22 mouse cellular contexts compared by ENCODE assay signal in genomic region chr1:118720474-118721095, GRCm38 (mm10).
A peak's percentile ranks its signal among the peaks of the same experiment; 100 is the strongest.
DNase-seq lines count a peak whose midpoint lies in the region; ATAC-seq lines count a peak whose summit lies in the region.
"Had no signal": no experiment of that assay in that cellular context is flagged by ENCODE, and none has a peak within 500 bp of the region (broad histone marks: within the 10 kb centered on the region; RNA-seq: fewer than 3 reads in every experiment).

No protein-coding gene starts in this region.

- 36% methylated on average over 8 of the region's 8 CpGs for WGBS in heart, embryonic 16.5 days

- no peaks in the 10 kb centered on the region for H3K4me1 ChIP-seq in heart, embryonic 16.5 days (ENCODE audit: control insufficient read depth, insufficient read depth, low read length)
- H3K4me1 ChIP-seq: embryonic facial prominence, embryonic 13.5 days; forebrain, embryonic 12.5 days; heart, embryonic 15.5 days; hindbrain, embryonic 12.5 days had no signal

- H3K9ac ChIP-seq in heart, embryonic 16.5 days (ENCODE audit: low read length) = no peak overlapping the region
- H3K9ac ChIP-seq: embryonic facial prominence, embryonic 13.5 days; forebrain, embryonic 12.5 days; heart, embryonic 15.5 days; hindbrain, embryonic 12.5 days had no signal

- intact Hi-C loops in heart, postnatal 14 days (cut with DNase I) = no loop called here

- H3K27ac ChIP-seq in heart, embryonic 16.5 days (ENCODE audit: low read length) = no peak overlapping the region
- H3K27ac ChIP-seq: embryonic facial prominence, embryonic 13.5 days; forebrain, embryonic 12.5 days; gastrocnemius, adult 2 months; heart, embryonic 15.5 days; hindbrain, embryonic 12.5 days had no signal

- ATAC-seq in heart, embryonic 16.5 days (replicated peaks; ENCODE audit: extremely low read depth, insufficient read depth, low FRiP score) = peak; percentile 18; the same call in 1 of the 2 replicates
- ATAC-seq in common myeloid progenitor, adult 5-6 weeks (replicated peaks; ENCODE audit: low read depth, poor library complexity, severe bottlenecking) = peak; percentile 58
- peak; percentile 59; the same call in 1 of the 2 replicates for ATAC-seq in granulocyte monocyte progenitor cell, adult 5-6 weeks (replicated peaks; ENCODE audit: poor library complexity, severe bottlenecking)
- ATAC-seq: hindbrain, embryonic 16.5 days; inflammation-experienced regulatory T-cells, adult 6 months; intestine, postnatal 0 days had no signal

- peaks cover 3% of the 10 kb centered on the region; the same call in 1 of the 2 replicates for H3K9me3 ChIP-seq in heart, embryonic 16.5 days (replicated peaks; ENCODE audit: control insufficient read depth, low read length)
- H3K9me3 ChIP-seq: forebrain, embryonic 12.5 days; heart, embryonic 15.5 days; hindbrain, embryonic 12.5 days had no signal

- H3K4me3 ChIP-seq in heart, embryonic 16.5 days (ENCODE audit: low read length) = no peak overlapping the region
- H3K4me3 ChIP-seq: embryonic facial prominence, embryonic 13.5 days; forebrain, embryonic 12.5 days; gastrocnemius, adult 2 months; heart, embryonic 15.5 days; hindbrain, embryonic 12.5 days had no signal

- no peaks in the 10 kb centered on the region for H3K27me3 ChIP-seq in heart, embryonic 16.5 days (ENCODE audit: control insufficient read depth, insufficient read depth, low read length)
- H3K27me3 ChIP-seq: embryonic facial prominence, embryonic 13.5 days; heart, embryonic 15.5 days; hindbrain, embryonic 12.5 days had no signal

- no peak overlapping the region for H3K4me2 ChIP-seq in heart, embryonic 16.5 days (ENCODE audit: low read depth, low read length)
- H3K4me2 ChIP-seq: embryonic facial prominence, embryonic 13.5 days; forebrain, embryonic 12.5 days; heart, embryonic 15.5 days; hindbrain, embryonic 12.5 days had no signal

- DNase-seq in heart, postnatal 14 days = no peak
- DNase-seq in cerebellum, adult 9-11 months = no peak
- DNase-seq in yolk sac, embryonic 10.5 days (ENCODE audit: low spot score) = no peak
- DNase-seq: adrenal gland, adult 8-10 months; adrenal gland, postnatal 36 days; cerebellum, adult 11 months; cerebellum, adult 8-10 months; cerebellum, postnatal 25 days; gastrocnemius, adult 2 months; gastrocnemius, postnatal 25 days; heart, adult 11 months; heart, postnatal 36 days had no signal

- H3K36me3 ChIP-seq in heart, embryonic 16.5 days (ENCODE audit: control insufficient read depth, insufficient read depth) = no peaks in the 10 kb centered on the region
- H3K36me3 ChIP-seq: embryonic facial prominence, embryonic 13.5 days; forebrain, embryonic 12.5 days; heart, embryonic 15.5 days; hindbrain, embryonic 12.5 days had no signal
